ENCODE assay signal across 24 mouse cellular contexts in the genomic region with DNA sequence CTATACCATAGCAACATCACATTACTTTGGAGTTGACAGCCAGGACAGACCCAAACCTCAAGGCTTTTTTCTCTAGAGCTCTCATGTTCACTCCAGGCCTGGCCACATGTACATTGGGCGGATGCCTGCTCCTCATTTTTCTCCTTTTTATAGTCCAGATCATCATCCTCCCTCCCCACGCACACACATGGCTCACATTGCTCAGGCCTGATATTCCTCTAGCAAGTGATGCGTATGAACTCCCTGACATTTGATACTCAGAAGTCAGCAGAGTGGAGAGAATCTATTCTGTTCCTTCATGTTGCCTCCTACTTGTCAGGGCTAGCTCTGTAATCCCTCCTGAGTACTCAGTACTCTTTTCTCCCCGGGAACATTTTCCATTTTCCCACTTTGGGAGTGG. TPM values are rescaled to one million over a fixed set of nuclear protein-coding genes. Genes with fewer than 3 reads are reported as not detected.
DNase-seq lines count a peak whose midpoint lies in the region; ATAC-seq and TF ChIP-seq lines count a peak whose summit lies in the region.
"Had no signal": no experiment of that assay in that cellular context is flagged by ENCODE, and none has a peak within 500 bp of the region (broad histone marks: within the 10 kb centered on the region; RNA-seq: fewer than 3 reads in every experiment).

No protein-coding gene starts in this region.

- peak; percentile 6 for DNase-seq in embryonic facial prominence, embryonic 14.5 days (ENCODE audit: low spot score)
- DNase-seq in embryonic facial prominence, embryonic 10.5 days (ENCODE audit: low spot score) = no peak
- DNase-seq in kidney, adult 9 months = no peak
- DNase-seq in kidney, postnatal 0 days (ENCODE audit: low spot score) = peak; percentile 49
- DNase-seq in kidney, adult 2 months = no peak
- DNase-seq: adrenal gland, adult 8-10 months; adrenal gland, postnatal 14 days; adrenal gland, postnatal 36 days; B cell, adult 2 months; cerebellum, adult 11-12 months; cerebellum, adult 2 months; cerebellum, adult 9-10 months; cerebellum, postnatal 10 days; cerebellum, postnatal 25 days; forebrain, postnatal 0 days had no signal

- H3K27ac ChIP-seq in embryonic facial prominence, embryonic 14.5 days (replicated peaks; ENCODE audit: low read depth, low read length) = no peak overlapping the region
- no peak overlapping the region for H3K27ac ChIP-seq in embryonic facial prominence, embryonic 10.5 days (replicated peaks)
- no peak overlapping the region for H3K27ac ChIP-seq in kidney, embryonic 15.5 days
- H3K27ac ChIP-seq in kidney, postnatal 0 days = no peak overlapping the region
- no peak overlapping the region for H3K27ac ChIP-seq in kidney, adult 2 months (ENCODE audit: insufficient read depth, low read depth, low read length)
- H3K27ac ChIP-seq: embryonic facial prominence, embryonic 13.5 days; forebrain, embryonic 13.5 days; forebrain, embryonic 15.5 days had no signal

- no peaks in the 10 kb centered on the region for H3K9me3 ChIP-seq in embryonic facial prominence, embryonic 14.5 days (ENCODE audit: control insufficient read depth, low read length)
- H3K9me3 ChIP-seq in embryonic facial prominence, embryonic 10.5 days = no peaks in the 10 kb centered on the region
- H3K9me3 ChIP-seq in kidney, embryonic 15.5 days (replicated peaks) = no peaks in the 10 kb centered on the region
- no peaks in the 10 kb centered on the region for H3K9me3 ChIP-seq in kidney, postnatal 0 days (replicated peaks; ENCODE audit: low read length)
- H3K9me3 ChIP-seq: embryonic facial prominence, embryonic 13.5 days; forebrain, embryonic 13.5 days; forebrain, embryonic 15.5 days; G1E had no signal

- no peak for TF ChIP-seq CTCF in kidney, postnatal 0 days (IDR thresholded peaks at IDR 0.05; ENCODE audit: low read depth)
- no peak for TF ChIP-seq CTCF in kidney, adult 2 months (conservative IDR thresholded peaks at IDR 0.05; ENCODE audit: insufficient read depth, insufficient read length, low read depth, low read length)

- ATAC-seq in embryonic facial prominence, embryonic 14.5 days (ENCODE audit: low read depth) = no peak
- peak; percentile 89 for ATAC-seq in kidney, embryonic 15.5 days (replicated peaks; ENCODE audit: low FRiP score)
- ATAC-seq in kidney, postnatal 0 days (replicated peaks; ENCODE audit: low FRiP score, low read depth) = peak; percentile 46; the same call in 1 of the 2 replicates
- ATAC-seq: activated CD4-positive, CD25-positive, alpha-beta regulatory T cell, adult 4 months; CD4-positive, CD25-positive, alpha-beta regulatory T cell, adult 4 months; forebrain, embryonic 13.5 days; forebrain, embryonic 15.5 days; forebrain, postnatal 0 days; Patski had no signal

- no peak overlapping the region for H3K4me2 ChIP-seq in embryonic facial prominence, embryonic 14.5 days (ENCODE audit: low read depth, low read length)
- H3K4me2 ChIP-seq in kidney, embryonic 15.5 days = no peak overlapping the region
- no peak overlapping the region for H3K4me2 ChIP-seq in kidney, postnatal 0 days (ENCODE audit: low read length)
- H3K4me2 ChIP-seq: embryonic facial prominence, embryonic 13.5 days; forebrain, embryonic 13.5 days; forebrain, embryonic 15.5 days had no signal

- no peak overlapping the region for H3K9ac ChIP-seq in embryonic facial prominence, embryonic 14.5 days (ENCODE audit: low read depth, low read length)
- H3K9ac ChIP-seq in kidney, embryonic 15.5 days = no peak overlapping the region
- no peak overlapping the region for H3K9ac ChIP-seq in kidney, postnatal 0 days (ENCODE audit: low read depth, low read length)
- H3K9ac ChIP-seq: embryonic facial prominence, embryonic 13.5 days; forebrain, embryonic 13.5 days; forebrain, embryonic 15.5 days; forebrain, postnatal 0 days had no signal

- no peak for TF ChIP-seq POLR2A in kidney, adult 2 months (IDR thresholded peaks at IDR 0.05; ENCODE audit: low read depth, low read length)

- 75% methylated on average over 4 of the region's 4 CpGs for WGBS in embryonic facial prominence, embryonic 14.5 days
- 89% methylated on average over 4 of the region's 4 CpGs for WGBS in embryonic facial prominence, embryonic 10.5 days
- WGBS in kidney, embryonic 15.5 days = 69% methylated on average over 4 of the region's 4 CpGs
- WGBS in kidney, postnatal 0 days = 61% methylated on average over 4 of the region's 4 CpGs
- 83% methylated on average over 4 of the region's 4 CpGs for WGBS in kidney, adult 2 months

- no peak overlapping the region for H3K4me3 ChIP-seq in embryonic facial prominence, embryonic 14.5 days (ENCODE audit: low read depth, low read length)
- no peak overlapping the region for H3K4me3 ChIP-seq in embryonic facial prominence, embryonic 10.5 days
- H3K4me3 ChIP-seq in kidney, embryonic 15.5 days (replicated peaks) = no peak overlapping the region
- no peak overlapping the region for H3K4me3 ChIP-seq in kidney, postnatal 0 days (replicated peaks; ENCODE audit: low read depth, low read length)
- H3K4me3 ChIP-seq in kidney, adult 2 months (ENCODE audit: insufficient read depth, low read depth, low read length) = no peak overlapping the region
- H3K4me3 ChIP-seq: embryonic facial prominence, embryonic 13.5 days; forebrain, embryonic 13.5 days; forebrain, embryonic 15.5 days had no signal

- no peaks in the 10 kb centered on the region for H3K4me1 ChIP-seq in embryonic facial prominence, embryonic 14.5 days (ENCODE audit: control insufficient read depth, insufficient read depth, low read length)
- H3K4me1 ChIP-seq in embryonic facial prominence, embryonic 10.5 days = no peaks in the 10 kb centered on the region
- H3K4me1 ChIP-seq in kidney, embryonic 15.5 days = no peaks in the 10 kb centered on the region
- H3K4me1 ChIP-seq in kidney, postnatal 0 days (replicated peaks; ENCODE audit: insufficient read depth, low read length) = no peaks in the 10 kb centered on the region
- H3K4me1 ChIP-seq in kidney, adult 2 months (ENCODE audit: control insufficient read depth, insufficient read depth, low read length) = no peaks in the 10 kb centered on the region; the same call in 1 of the 2 replicates
- H3K4me1 ChIP-seq: embryonic facial prominence, embryonic 13.5 days; forebrain, embryonic 13.5 days; forebrain, embryonic 15.5 days had no signal

- 0 out of 2 replicates have a peak, but pooled peaks cover 5% of the 10 kb centered on the region for H3K36me3 ChIP-seq in embryonic facial prominence, embryonic 14.5 days (ENCODE audit: control insufficient read depth, insufficient read depth, low read length)
- peaks cover 83% of the 10 kb centered on the region for H3K36me3 ChIP-seq in embryonic facial prominence, embryonic 10.5 days (replicated peaks)
- H3K36me3 ChIP-seq in kidney, embryonic 15.5 days = peaks cover 6% of the 10 kb centered on the region; the same call in 1 of the 2 replicates
- H3K36me3 ChIP-seq in kidney, postnatal 0 days (ENCODE audit: insufficient read depth, low read length) = no peaks in the 10 kb centered on the region
- no peaks in the 10 kb centered on the region for H3K36me3 ChIP-seq in kidney, adult 2 months (ENCODE audit: control insufficient read depth, insufficient read depth, low read length)

- H3K27me3 ChIP-seq in embryonic facial prominence, embryonic 14.5 days (replicated peaks; ENCODE audit: control insufficient read depth, insufficient read depth, low read length) = no peaks in the 10 kb centered on the region
- H3K27me3 ChIP-seq in embryonic facial prominence, embryonic 10.5 days (replicated peaks; ENCODE audit: low read depth, poor library complexity, severe bottlenecking) = no peaks in the 10 kb centered on the region
- 0 out of 2 replicates have a peak, but pooled peaks cover 6% of the 10 kb centered on the region for H3K27me3 ChIP-seq in kidney, embryonic 15.5 days
- no peaks in the 10 kb centered on the region for H3K27me3 ChIP-seq in kidney, postnatal 0 days (ENCODE audit: insufficient read depth, low read length)
- H3K27me3 ChIP-seq in kidney, adult 2 months (replicated peaks; ENCODE audit: control insufficient read depth, insufficient read depth, low read length) = no peaks in the 10 kb centered on the region
- H3K27me3 ChIP-seq: CH12.LX; embryonic facial prominence, embryonic 13.5 days; forebrain, embryonic 13.5 days; forebrain, embryonic 15.5 days had no signal

RNA-seq across cellular contexts. Expression of a gene that starts 30.7 kb away (rescaled TPM):
- polyA plus RNA-seq in embryonic facial prominence, embryonic 14.5 days (2014; fragmentation: Nextera tagmentation; extraction: Ambion mirVana) = 25.7 and 28.2 TPM in 2 replicates
- polyA plus RNA-seq in embryonic facial prominence, embryonic 10.5 days (2016; fragmentation: Nextera tagmentation; extraction: Ambion mirVana) = 3.7 and 5.6 TPM in 2 replicates
- polyA plus RNA-seq in kidney, embryonic 15.5 days (2015; fragmentation: Nextera tagmentation; extraction: Ambion mirVana) = 6.2 and 7.2 TPM in 2 replicates
- 8.2 and 8.7 TPM in 2 replicates for polyA plus RNA-seq in kidney, postnatal 0 days (2015; fragmentation: Nextera tagmentation; extraction: Ambion mirVana)
- polyA plus RNA-seq in kidney, adult 2 months (2012; rRNA removed) = 5.9 and 6.7 TPM in 2 replicates
- polyA plus RNA-seq: activated CD4-positive, CD25-positive, alpha-beta regulatory T cell, adult 4 months; CD4-positive, CD25-positive, alpha-beta regulatory T cell, adult 4 months; G1E had no signal

RNA-seq across cellular contexts. Expression of a gene that starts 38.1 kb away (rescaled TPM):
- 22.5 and 24.8 TPM in 2 replicates for polyA plus RNA-seq in embryonic facial prominence, embryonic 14.5 days (2014; fragmentation: Nextera tagmentation; extraction: Ambion mirVana)
- 34.0 and 36.4 TPM in 2 replicates for polyA plus RNA-seq in embryonic facial prominence, embryonic 10.5 days (2016; fragmentation: Nextera tagmentation; extraction: Ambion mirVana)
- 27.2 and 28.8 TPM in 2 replicates for polyA plus RNA-seq in kidney, embryonic 15.5 days (2015; fragmentation: Nextera tagmentation; extraction: Ambion mirVana)
- polyA plus RNA-seq in kidney, postnatal 0 days (2015; fragmentation: Nextera tagmentation; extraction: Ambion mirVana) = 32.3 and 33.7 TPM in 2 replicates
- 43.7 and 45.7 TPM in 2 replicates for polyA plus RNA-seq in kidney, adult 2 months (2012; rRNA removed)

RNA-seq across cellular contexts. Expression of a gene that starts 38.3 kb away (rescaled TPM):
- polyA plus RNA-seq in embryonic facial prominence, embryonic 14.5 days (2014; fragmentation: Nextera tagmentation; extraction: Ambion mirVana) = 79.4 and 84.7 TPM in 2 replicates
- polyA plus RNA-seq in embryonic facial prominence, embryonic 10.5 days (2016; fragmentation: Nextera tagmentation; extraction: Ambion mirVana) = 91.1 and 94.6 TPM in 2 replicates
- polyA plus RNA-seq in kidney, embryonic 15.5 days (2015; fragmentation: Nextera tagmentation; extraction: Ambion mirVana) = 90.4 and 106 TPM in 2 replicates
- polyA plus RNA-seq in kidney, postnatal 0 days (2015; fragmentation: Nextera tagmentation; extraction: Ambion mirVana) = 121 and 125 TPM in 2 replicates
- 12.4 and 22.7 TPM in 2 replicates for polyA plus RNA-seq in kidney, adult 2 months (2012; rRNA removed)

Comparison
In these comparisons a context has a peak if more than half of its experiments do, and no peak if none do; other contexts are left out.
1. DNase-seq: peak in embryonic facial prominence, embryonic 14.5 days (single experiment) and kidney, postnatal 0 days (single experiment); none in embryonic facial prominence, embryonic 10.5 days (single experiment), kidney, adult 9 months (single experiment) and kidney, adult 2 months (single experiment).